Mouse (Mus musculus) C3H10T1/2 (cell line): ENCODE results near the gene Rnf138rt1. TPM values are rescaled to one million over a fixed set of nuclear protein-coding genes. Genes with fewer than 3 reads are reported as not detected.

Experiments used
- polyA plus RNA-seq, 2 experiments: library from polyadenylated mRNA; unstranded; fragments of >200 nt; fragmentation: generic; extraction: Trizol; gene quantifications; one replicate each; pipeline ENCODE4 v1.2.1; 2012; ENCODE audit warnings: missing spikeins in 2 of 2

The Rnf138rt1 gene
- not detected for polyA plus RNA-seq

DNA sequence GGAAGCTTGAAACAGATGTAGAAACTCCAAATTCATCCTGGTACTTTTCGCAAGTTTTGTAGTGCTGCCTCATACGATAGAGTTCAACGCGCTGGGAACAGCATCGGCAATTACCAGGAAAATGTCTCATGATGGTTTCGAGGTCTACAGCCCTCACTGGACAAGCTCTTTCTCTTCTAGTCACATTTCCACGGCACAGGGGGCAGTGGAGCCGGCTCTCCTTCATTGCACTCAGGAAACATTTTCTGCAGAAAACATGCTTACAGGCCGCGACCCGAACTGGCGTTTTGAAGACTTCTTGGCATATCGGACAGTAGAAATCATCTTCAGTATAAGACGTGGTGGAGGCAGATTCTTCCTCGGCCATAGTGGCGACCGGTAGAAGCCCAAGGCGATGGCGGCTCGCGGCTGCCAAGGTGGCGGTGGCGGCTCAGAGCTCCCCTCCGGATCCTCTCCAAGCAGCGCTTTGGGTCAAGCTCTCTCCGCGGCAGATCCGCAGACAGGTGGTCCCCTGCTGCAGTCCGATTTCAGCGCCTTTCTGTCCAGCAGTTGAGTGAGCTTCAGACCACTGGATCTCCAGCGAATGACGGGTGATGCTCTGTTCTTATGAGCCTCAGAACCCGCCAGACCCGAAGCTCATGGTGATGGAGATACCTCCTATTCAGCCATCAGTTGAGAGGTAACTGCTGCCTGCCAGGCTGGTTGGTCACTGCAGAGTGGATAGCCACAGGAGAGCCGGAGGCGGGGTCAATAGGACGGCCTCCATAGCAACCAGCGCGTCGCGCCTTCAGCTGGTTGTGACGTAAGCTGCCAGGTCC is at the start of gene Rnf138rt1:
TSS of gene Rnf138rt1 (minus strand) at position 713 of the 818 bp plus-strand sequence.

Other genes with a start within 250 kb of the Rnf138rt1 start
- under 1 TPM in 1 of 2 experiments, not detected in 1; 0.04 TPM for gene Grpr, start 211.7 kb downstream of the Rnf138rt1 start, polyA plus RNA-seq
- 1 to 10 TPM; 1.4 to 6.6 TPM for gene Ap1s2, start 147.7 kb upstream of the Rnf138rt1 start, polyA plus RNA-seq
- gene Zrsr2, start 197.3 kb upstream of the Rnf138rt1 start, polyA plus RNA-seq: 10 to 100 TPM in 1 of 2 experiments, 1 to 10 TPM in 1; 7.4 to 19.1 TPM